Mouse (Mus musculus): Measurements from ENCODE around the gene Cd300ld3.
"Not testable (repeated sequence)": the region's sequence is repeated elsewhere in the genome, so short reads cannot be mapped to it uniquely, and the experiment has no call there.

Gene Cd300ld3

GRCm38 (mm10) chr11:115052991-115053390, 4.8 kb upstream of the Cd300ld3 start:
- in situ Hi-C loops (cut with MboI): no loop called here

GRCm38 (mm10) chr11:115052206-115052605, 4.0 kb upstream of the Cd300ld3 start:
- in situ Hi-C loops (cut with MboI): no loop called here

DNA sequence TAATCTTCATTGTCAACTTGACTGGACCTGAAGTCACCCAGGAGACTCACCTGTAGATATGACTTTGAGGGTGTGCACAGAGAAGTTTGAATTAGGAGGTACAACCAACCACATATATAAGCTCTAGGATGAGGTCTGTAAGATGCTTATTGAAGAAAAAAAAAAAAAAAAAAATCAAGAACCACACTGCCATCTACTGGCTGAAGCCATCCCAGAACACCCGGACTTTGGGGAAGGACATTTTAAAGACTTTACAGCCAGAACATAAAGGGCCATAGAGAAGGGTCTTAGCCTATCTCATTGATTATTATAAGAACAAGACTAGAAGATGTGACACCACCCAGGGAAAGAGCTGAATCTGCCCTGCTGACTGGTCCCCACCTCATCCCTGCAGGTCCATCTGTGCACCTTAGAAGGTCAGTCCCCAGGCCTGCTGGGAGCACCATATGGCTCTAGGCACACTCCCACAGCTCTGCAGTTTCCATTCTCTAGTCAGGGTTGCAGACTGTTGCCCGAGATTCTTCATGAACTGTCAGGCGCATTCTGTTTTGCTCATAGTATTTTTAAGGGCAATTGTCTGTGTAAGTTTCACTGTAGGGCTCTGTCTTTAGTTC, 1.2 kb upstream of the Cd300ld3 start:
- in situ Hi-C loops (cut with MboI): no loop called here

GRCm38 (mm10) chr11:115037669-115038068, 10.5 kb downstream of the Cd300ld3 start, which contains the start of gene Cd300ld5:
TSS of gene Cd300ld5 (minus strand) at chr11:115037769.
- in situ Hi-C loops (cut with MboI): not testable (repeated sequence)

DNA sequence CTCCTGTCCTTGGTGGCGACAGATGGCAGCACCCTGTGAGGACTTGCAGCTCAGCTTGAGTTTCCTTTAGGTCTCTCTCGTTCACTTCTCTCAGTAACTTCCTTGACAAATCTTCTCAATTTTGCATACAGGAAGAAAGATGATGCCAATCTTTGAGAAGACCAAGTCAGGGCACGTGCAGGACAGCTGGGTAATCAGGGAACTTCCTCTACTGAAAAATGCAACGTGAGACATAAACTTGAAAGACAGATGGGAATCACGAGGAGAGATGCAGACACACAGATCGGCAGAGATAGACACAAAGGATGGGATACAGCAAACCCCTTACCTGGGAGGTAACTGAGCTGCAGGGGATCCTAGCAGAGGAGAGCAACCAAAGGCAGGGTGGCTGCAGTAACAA, 21.3 kb downstream of the Cd300ld3 start, which contains the start of gene Cd300ld4:
TSS of gene Cd300ld4 (minus strand) at position 101 of the 400 bp plus-strand sequence.
- in situ Hi-C loops (cut with MboI): not testable (repeated sequence)

GRCm38 (mm10) chr11:115016093-115016492, 32.1 kb downstream of the Cd300ld3 start, which contains the start of gene Cd300ld2:
TSS of gene Cd300ld2 (minus strand) at chr11:115016193.
- in situ Hi-C loops (cut with MboI): not testable (repeated sequence)

GRCm38 (mm10) chr11:115004070-115004469, 44.1 kb downstream of the Cd300ld3 start:
- in situ Hi-C loops (cut with MboI): no loop called here

DNA sequence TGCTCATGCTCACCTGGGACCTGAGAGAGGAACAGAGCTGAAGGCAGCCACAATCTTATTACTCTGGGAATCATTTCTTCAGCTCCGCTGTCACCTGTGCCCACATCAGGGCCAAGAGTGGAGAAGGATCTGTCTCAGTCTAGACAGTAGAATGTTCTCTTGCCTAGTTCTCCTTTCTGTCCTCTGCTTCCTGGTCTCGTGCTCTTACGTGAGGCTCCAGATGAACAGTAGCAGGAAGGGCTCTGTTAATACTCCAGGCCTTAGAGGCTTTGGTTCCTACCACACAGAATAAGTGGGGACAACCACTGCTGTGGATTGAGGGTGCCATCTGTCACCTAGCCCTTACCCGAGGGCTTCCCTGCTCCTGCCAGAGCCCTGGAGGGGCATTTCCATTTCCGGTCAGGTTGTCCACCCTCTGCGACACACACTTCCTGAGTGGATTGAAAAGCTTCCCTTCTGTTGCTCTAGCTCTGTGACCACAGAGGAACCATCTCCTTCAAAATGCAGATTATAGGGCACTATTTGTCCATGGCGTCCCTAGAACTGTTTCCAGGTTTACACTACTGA, 46.7 kb downstream of the Cd300ld3 start, which contains the start of gene Cd300c2:
TSS of gene Cd300c2 (minus strand) at position 407 of the 567 bp plus-strand sequence.
- in situ Hi-C loops (cut with MboI): no loop called here
